14 mouse cellular contexts compared by ENCODE assay signal in genomic region chr3:99249906-99250305, GRCm38 (mm10). TPM values are rescaled to one million over a fixed set of nuclear protein-coding genes. Genes with fewer than 3 reads are reported as not detected.
DNase-seq lines count a peak whose midpoint lies in the region; ATAC-seq and TF ChIP-seq lines count a peak whose summit lies in the region.
"Had no signal": no experiment of that assay in that cellular context is flagged by ENCODE, and none has a peak within 500 bp of the region (broad histone marks: within the 10 kb centered on the region; RNA-seq: fewer than 3 reads in every experiment).

No protein-coding gene starts in this region.

- no peak for TF ChIP-seq EP300 in CH12.LX (IDR thresholded peaks at IDR 0.05; ENCODE audit: low read length)

- no peaks in the 10 kb centered on the region for H3K9me3 ChIP-seq in hindbrain, embryonic 11.5 days (ENCODE audit: control insufficient read depth, low read length)
- no peaks in the 10 kb centered on the region for H3K9me3 ChIP-seq in hindbrain, embryonic 12.5 days (replicated peaks)
- H3K9me3 ChIP-seq in CH12.LX (replicated peaks; ENCODE audit: low read length) = no peaks in the 10 kb centered on the region
- no peaks in the 10 kb centered on the region for H3K9me3 ChIP-seq in limb, embryonic 11.5 days (ENCODE audit: control insufficient read depth, low read length)
- H3K9me3 ChIP-seq: heart, embryonic 13.5 days; lung, embryonic 15.5 days had no signal

- H3K4me3 ChIP-seq in hindbrain, embryonic 11.5 days (ENCODE audit: low read depth, low read length) = no peak overlapping the region
- no peak overlapping the region for H3K4me3 ChIP-seq in hindbrain, embryonic 12.5 days
- no peak overlapping the region for H3K4me3 ChIP-seq in CH12.LX (replicated peaks in 1 of 3; ENCODE audit: low read depth in 2 of 3, low read length in 2 of 3, poor library complexity in 1 of 3)
- H3K4me3 ChIP-seq in limb, embryonic 11.5 days (ENCODE audit: low read depth, low read length) = peak overlapping the region; percentile 10; the same call in 1 of the 2 replicates
- H3K4me3 ChIP-seq: lung, embryonic 15.5 days had no signal

- H3K27ac ChIP-seq in hindbrain, embryonic 11.5 days (ENCODE audit: low read depth, low read length) = no peak overlapping the region
- H3K27ac ChIP-seq in hindbrain, embryonic 12.5 days = no peak overlapping the region
- H3K27ac ChIP-seq in CH12.LX (ENCODE audit: insufficient read depth, low read depth) = no peak overlapping the region
- peak overlapping the region; percentile 94 for H3K27ac ChIP-seq in limb, embryonic 11.5 days (replicated peaks; ENCODE audit: low read depth, low read length)
- H3K27ac ChIP-seq: heart, embryonic 13.5 days; lung, embryonic 15.5 days had no signal

- H3K9ac ChIP-seq in hindbrain, embryonic 11.5 days (ENCODE audit: low read depth, low read length) = no peak overlapping the region
- H3K9ac ChIP-seq in hindbrain, embryonic 12.5 days = no peak overlapping the region
- H3K9ac ChIP-seq in CH12.LX (ENCODE audit: insufficient read depth, low read depth) = no peak overlapping the region
- H3K9ac ChIP-seq in limb, embryonic 11.5 days (ENCODE audit: low read length) = peak overlapping the region; percentile 53
- H3K9ac ChIP-seq: heart, embryonic 13.5 days; lung, embryonic 15.5 days had no signal

- ATAC-seq in hindbrain, embryonic 11.5 days (ENCODE audit: low FRiP score) = no peak
- ATAC-seq in hindbrain, embryonic 12.5 days (ENCODE audit: low FRiP score) = no peak
- ATAC-seq in limb, embryonic 11.5 days (ENCODE audit: insufficient number of reproducible peaks, low FRiP score, low TSS enrichment, low read depth) = no peak
- ATAC-seq: CD4-positive, CD25-positive, alpha-beta regulatory T cell, adult 4 months had no signal

- peak; percentile 35 for TF ChIP-seq RAD21 in CH12.LX (IDR thresholded peaks at IDR 0.05; ENCODE audit: low read depth, low read length)

- 0% methylated on average over 6 of the region's 6 CpGs for WGBS in hindbrain, embryonic 11.5 days
- under 1% methylated on average over 6 of the region's 6 CpGs for WGBS in hindbrain, embryonic 12.5 days
- 0% methylated on average over 6 of the region's 6 CpGs for WGBS in limb, embryonic 11.5 days

- no peaks in the 10 kb centered on the region for H3K79me2 ChIP-seq in CH12.LX (replicated peaks; ENCODE audit: control insufficient read depth, extremely low read depth, insufficient read depth, poor library complexity, severe bottlenecking)

- peak; percentile 58 for DNase-seq in hindbrain, embryonic 11.5 days (ENCODE audit: low spot score)
- peak; percentile 28 for DNase-seq in CH12.LX (ENCODE audit: extremely low read depth)
- DNase-seq in brain, embryonic 14.5 days (ENCODE audit: low read depth) = peak; percentile 41
- peak; percentile 74 for DNase-seq in limb, embryonic 11.5 days (ENCODE audit: low spot score)
- DNase-seq in layer of hippocampus, adult 18-20 months (ENCODE audit: low spot score in 2 of 2) = no peak
- DNase-seq in cerebellum, adult 11 months = no peak
- no peak for DNase-seq in adrenal gland, postnatal 4 days (ENCODE audit: low spot score in 2 of 2)
- DNase-seq: cerebellum, adult 2 months had no signal

- dilution Hi-C loops in CH12.LX (cut with MboI; ENCODE audit: extremely low pct_ligation_motif_present, extremely low pct_unique_long_range_greater_than_20kb, low sequenced_read_pairs) = no loop called here

- H3K4me2 ChIP-seq in hindbrain, embryonic 11.5 days (replicated peaks; ENCODE audit: low read depth, low read length) = no peak overlapping the region
- H3K4me2 ChIP-seq in hindbrain, embryonic 12.5 days (replicated peaks) = no peak overlapping the region
- H3K4me2 ChIP-seq in CH12.LX (ENCODE audit: insufficient read depth, low read depth, poor library complexity, severe bottlenecking) = 0 out of 2 replicates have a peak overlapping the region, but pooled peaks have one; percentile 33
- H3K4me2 ChIP-seq in limb, embryonic 11.5 days (ENCODE audit: low read depth, severe bottlenecking) = peak overlapping the region; percentile 88; the same call in 1 of the 2 replicates
- H3K4me2 ChIP-seq: heart, embryonic 13.5 days; lung, embryonic 15.5 days; midbrain, embryonic 11.5 days had no signal

- TF ChIP-seq CTCF in CH12.LX (conservative IDR thresholded peaks at IDR 0.05 in 1 of 2, IDR thresholded peaks at IDR 0.05 in 1 of 2; ENCODE audit: low read depth in 2 of 2, low read length in 2 of 2) = peak in 1 of 2 experiments; percentile 42; a peak in 2 of 4 replicates
- peak; percentile 13; the same call in 1 of the 2 replicates for TF ChIP-seq CTCF in brain, embryonic 14.5 days (IDR thresholded peaks at IDR 0.05; ENCODE audit: borderline replicate concordance, extremely low read depth, insufficient read depth, insufficient read length)

- peaks cover 9% of the 10 kb centered on the region; the same call in 1 of the 2 replicates for H3K4me1 ChIP-seq in hindbrain, embryonic 11.5 days (replicated peaks; ENCODE audit: control insufficient read depth, insufficient read depth, low read length)
- H3K4me1 ChIP-seq in hindbrain, embryonic 12.5 days = peaks cover 9% of the 10 kb centered on the region
- H3K4me1 ChIP-seq in CH12.LX (ENCODE audit: control insufficient read depth in 1 of 2, insufficient read depth in 2 of 2) = peaks cover 0 to 12% of the 10 kb centered on the region in 2 experiments; a peak in 1 of 4 replicates
- peaks cover 35% of the 10 kb centered on the region for H3K4me1 ChIP-seq in limb, embryonic 11.5 days (ENCODE audit: control insufficient read depth, insufficient read depth, low read length)

- in situ Hi-C loops in CH12.LX (cut with MboI; ENCODE audit: low pct_ligation_motif_present, low pct_unique_long_range_greater_than_20kb, low sequenced_read_pairs) = loop anchor here (25.0 kb wide), 1 partner anchor 687 kb away; no protein-coding TSS in a partner anchor

- peaks cover 95% of the 10 kb centered on the region for H3K27me3 ChIP-seq in hindbrain, embryonic 11.5 days (ENCODE audit: control insufficient read depth, insufficient read depth, low read length)
- peaks cover 97% of the 10 kb centered on the region for H3K27me3 ChIP-seq in hindbrain, embryonic 12.5 days
- H3K27me3 ChIP-seq in CH12.LX (replicated peaks) = no peaks in the 10 kb centered on the region
- peaks cover 7% of the 10 kb centered on the region; the same call in 1 of the 2 replicates for H3K27me3 ChIP-seq in limb, embryonic 11.5 days (ENCODE audit: control insufficient read depth, insufficient read depth, low read length)

- TF ChIP-seq POLR2A in CH12.LX (IDR thresholded peaks at IDR 0.05; ENCODE audit: low read depth, low read length) = no peak
- TF ChIP-seq POLR2A in brain, embryonic 14.5 days (IDR thresholded peaks at IDR 0.05; ENCODE audit: borderline replicate concordance, extremely low read depth, insufficient read depth, insufficient read length, poor library complexity, severe bottlenecking) = no peak

- H3K36me3 ChIP-seq in hindbrain, embryonic 11.5 days (ENCODE audit: control insufficient read depth, insufficient read depth, low read length) = no peaks in the 10 kb centered on the region
- H3K36me3 ChIP-seq in hindbrain, embryonic 12.5 days = no peaks in the 10 kb centered on the region
- H3K36me3 ChIP-seq in CH12.LX (replicated peaks in 1 of 2; ENCODE audit: control insufficient read depth in 1 of 2, insufficient read depth in 1 of 2, low read length in 1 of 2) = no peaks in the 10 kb centered on the region
- H3K36me3 ChIP-seq in limb, embryonic 11.5 days (ENCODE audit: control insufficient read depth, insufficient read depth, low read length) = no peaks in the 10 kb centered on the region
- H3K36me3 ChIP-seq: heart, embryonic 13.5 days; lung, embryonic 15.5 days had no signal

TF ChIP-seq in CH12.LX, 34 proteins besides CTCF, POLR2A, EP300 and RAD21 (continues in another document):
- no peak for TF ChIP-seq CHD2 (IDR thresholded peaks at IDR 0.05; ENCODE audit: low read length)
- no peak for TF ChIP-seq E2F4 (IDR thresholded peaks at IDR 0.05; ENCODE audit: insufficient replicate concordance, low read depth, low read length)
- TF ChIP-seq TCF12 (IDR thresholded peaks at IDR 0.05; ENCODE audit: low read depth, low read length) = no peak
- TF ChIP-seq IRF4 (IDR thresholded peaks at IDR 0.05; ENCODE audit: low read depth, low read length) = no peak
- no peak for TF ChIP-seq USF1 (IDR thresholded peaks at IDR 0.05; ENCODE audit: low read depth, low read length)
- TF ChIP-seq RCOR1 (conservative IDR thresholded peaks at IDR 0.05; ENCODE audit: low read depth, low read length) = no peak
- TF ChIP-seq ZKSCAN1 (IDR thresholded peaks at IDR 0.05; ENCODE audit: borderline replicate concordance, low read depth, low read length) = no peak
- no peak for TF ChIP-seq KAT2A (IDR thresholded peaks at IDR 0.05; ENCODE audit: insufficient replicate concordance, low read length)
- TF ChIP-seq UBTF (IDR thresholded peaks at IDR 0.05; ENCODE audit: low read depth, low read length) = no peak
- TF ChIP-seq JUN (IDR thresholded peaks at IDR 0.05; ENCODE audit: insufficient read depth, low read depth, low read length) = no peak
- TF ChIP-seq ETS1 (conservative IDR thresholded peaks at IDR 0.05; ENCODE audit: low read depth, low read length) = no peak
- no peak for TF ChIP-seq MYC (IDR thresholded peaks at IDR 0.05; ENCODE audit: low read depth, low read length)
- TF ChIP-seq SMC3 (IDR thresholded peaks at IDR 0.05; ENCODE audit: low read depth, low read length) = peak; percentile 32
- no peak for TF ChIP-seq TBP (conservative IDR thresholded peaks at IDR 0.05; ENCODE audit: low read depth, low read length)
- peak; percentile 47; the same call in 1 of the 2 replicates for TF ChIP-seq MAFK (IDR thresholded peaks at IDR 0.05; ENCODE audit: insufficient replicate concordance, low read length)
- TF ChIP-seq POLR2AphosphoS2 (IDR thresholded peaks at IDR 0.05; ENCODE audit: low read depth, low read length) = no peak
- TF ChIP-seq HCFC1 (IDR thresholded peaks at IDR 0.05; ENCODE audit: low read depth, low read length) = no peak
- TF ChIP-seq MAZ (IDR thresholded peaks at IDR 0.05; ENCODE audit: low read depth, low read length) = no peak
- peak; percentile 51; the same call in 1 of the 2 replicates for TF ChIP-seq ZNF384 (IDR thresholded peaks at IDR 0.05; ENCODE audit: low read depth, low read length)
- TF ChIP-seq BHLHE40 (IDR thresholded peaks at IDR 0.05; ENCODE audit: low read depth, low read length) = no peak

RNA-seq across cellular contexts. Expression of gene Tbx15, which starts 9.7 kb away (rescaled TPM):
- polyA plus RNA-seq in hindbrain, embryonic 11.5 days (2014; fragmentation: Nextera tagmentation; extraction: Ambion mirVana) = 4.2 and 4.9 TPM in 2 replicates
- polyA plus RNA-seq in hindbrain, embryonic 12.5 days (2016; fragmentation: Nextera tagmentation; extraction: Ambion mirVana) = 9.3 and 12.5 TPM in 2 replicates
- 1.8 and 2.1 TPM in 2 replicates for total RNA-seq in CH12.LX (2012; rRNA removed)
- total RNA-seq in CH12.LX (2014; rRNA removed) = 1.4 and 1.7 TPM in 2 replicates
- 1.7 and 1.8 TPM in 2 replicates for polyA plus RNA-seq in CH12.LX (2012; ENCODE audit: insufficient read length, low read depth)
- polyA plus RNA-seq in brain, embryonic 14.5 days (2012; rRNA removed) = 3.1 and 4.2 TPM in 2 replicates
- 50.7 and 55.2 TPM in 2 replicates for polyA plus RNA-seq in limb, embryonic 11.5 days (2014; fragmentation: Nextera tagmentation; extraction: Ambion mirVana)
- under 1 TPM; 0.48 to 0.54 TPM for total RNA-seq in layer of hippocampus, adult 18-20 months (2021)
- total RNA-seq in adrenal gland, postnatal 4 days (2021) = 1 to 10 TPM; 1.4 to 2.5 TPM
- polyA plus RNA-seq: CD4-positive, CD25-positive, alpha-beta regulatory T cell, adult 4 months; large intestine, adult 2 months had no signal

Comparison
In these comparisons a context has a peak if more than half of its experiments do, and no peak if none do; other contexts are left out.
1. DNase-seq: peak in hindbrain, embryonic 11.5 days (single experiment), CH12.LX (single experiment), brain, embryonic 14.5 days (single experiment) and limb, embryonic 11.5 days (single experiment); none in layer of hippocampus, adult 18-20 months (0 of 2), cerebellum, adult 11 months (single experiment) and adrenal gland, postnatal 4 days (0 of 2).
2. H3K4me2 ChIP-seq: peak in CH12.LX (single experiment) and limb, embryonic 11.5 days (single experiment); none in hindbrain, embryonic 11.5 days (single experiment) and hindbrain, embryonic 12.5 days (single experiment).